Mouse (Mus musculus): Measurements from ENCODE around the gene Prtn3.

GRCm38 (mm10) chr10:79872862-79873261, 1.4 kb upstream of the Prtn3 start:
- TF ChIP-seq CTCF (IDR thresholded peaks at IDR 0.05; ENCODE audit: control insufficient read depth, insufficient read depth, low read length) (no peak), POLR2A (IDR thresholded peaks at IDR 0.05; ENCODE audit: borderline replicate concordance, control insufficient read depth, low read depth, low read length) (no peak)

Data from bone marrow, adult 2 months (tissue).